Mouse (Mus musculus): ENCODE measurements around the gene Zfp423. TPM values are rescaled to one million over a fixed set of nuclear protein-coding genes. Genes with fewer than 3 reads are reported as not detected.

The Zfp423 gene
- polyA plus RNA-seq, 1 experiment from 2014 or later = 0.01 TPM

- POLR2A ChIA-PET = no interaction called here
- no peak for ATAC-seq
- CTCF ChIA-PET = no interaction called here
- DNase-seq (ENCODE audit: low read depth, low spot score) = no peak
- H3K27me3 ChIP-seq = peaks cover 27% of the 10 kb centered on the region
- in situ Hi-C loops (cut with MboI; ENCODE audit: low pct_unique_long_range_greater_than_20kb) = no loop called here
- TF ChIP-seq CTCF (IDR thresholded peaks at IDR 0.05) = no peak
Measured at GRCm38 (mm10) chr8:87674157-87674556, 285.2 kb downstream of the Zfp423 start.

DNA sequence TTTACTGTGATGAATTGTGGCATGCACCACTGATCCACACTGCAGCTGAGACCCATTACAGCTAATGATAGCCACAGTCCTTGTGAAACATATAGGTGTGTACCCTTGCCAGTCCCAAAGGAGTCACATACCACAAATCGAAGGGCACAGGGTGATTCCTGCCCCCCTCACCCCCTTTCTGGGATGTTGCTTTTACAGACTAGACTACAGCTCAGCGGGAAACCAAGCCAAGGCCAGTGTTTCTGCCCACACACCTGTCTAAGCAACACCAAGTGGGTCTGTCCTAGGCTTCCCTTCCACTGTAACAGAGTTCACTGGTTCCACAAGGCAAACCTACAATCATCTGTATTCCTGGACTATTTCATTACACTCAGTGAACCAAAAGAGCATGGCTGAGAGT, 287.2 kb downstream of the Zfp423 start:
- ChIA-PET CTCF (no interaction called here), POLR2A (no interaction called here)
- TF ChIP-seq CTCF (IDR thresholded peaks at IDR 0.05) = no peak
- no peak for ATAC-seq
- in situ Hi-C loops (cut with MboI; ENCODE audit: low pct_unique_long_range_greater_than_20kb) = no loop called here
- DNase-seq (ENCODE audit: low read depth, low spot score) = no peak
- H3K27me3 ChIP-seq = peaks cover 35% of the 10 kb centered on the region

DNA sequence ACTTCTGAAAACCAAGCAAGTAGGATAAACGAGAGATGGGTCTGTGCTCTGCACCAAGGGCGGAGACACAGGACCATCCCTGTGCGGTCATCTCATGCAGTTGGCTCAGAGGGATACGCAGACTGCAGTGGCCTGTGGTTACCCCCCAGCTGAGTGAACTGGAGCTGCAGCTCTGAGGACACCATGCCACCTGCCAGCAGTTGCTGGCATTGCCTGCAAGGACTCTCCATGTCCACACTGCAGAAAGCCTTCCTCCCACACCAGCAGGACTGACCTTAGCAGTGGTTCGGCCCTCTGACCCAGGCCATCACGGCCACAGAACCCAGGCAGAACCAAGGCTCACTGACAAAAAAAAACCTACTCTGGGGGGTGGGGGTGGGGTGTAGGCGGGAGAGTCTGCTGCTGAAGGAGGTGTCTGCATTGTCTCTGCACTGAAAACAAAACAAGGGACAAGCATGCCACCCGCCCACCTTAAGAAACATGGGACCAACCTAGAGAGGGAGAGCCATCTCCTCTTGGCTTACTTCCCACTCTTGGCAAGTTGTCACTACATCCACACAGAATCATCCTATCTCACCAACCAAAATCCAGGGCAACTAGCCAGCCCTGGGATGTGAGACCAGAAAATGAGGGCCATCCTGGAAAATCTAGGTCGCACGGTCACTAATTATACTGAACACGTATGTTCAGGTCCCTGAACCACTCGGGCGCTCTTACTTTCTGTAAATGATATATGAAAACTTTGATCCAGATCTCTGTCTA, 288.0 kb downstream of the Zfp423 start:
- CTCF ChIA-PET = no interaction called here
- DNase-seq (ENCODE audit: low read depth, low spot score) = no peak
- peaks cover 35% of the 10 kb centered on the region for H3K27me3 ChIP-seq
- in situ Hi-C loops (cut with MboI; ENCODE audit: low pct_unique_long_range_greater_than_20kb) = no loop called here
- POLR2A ChIA-PET = no interaction called here
- TF ChIP-seq CTCF (IDR thresholded peaks at IDR 0.05) = no peak
- no peak for ATAC-seq

DNA sequence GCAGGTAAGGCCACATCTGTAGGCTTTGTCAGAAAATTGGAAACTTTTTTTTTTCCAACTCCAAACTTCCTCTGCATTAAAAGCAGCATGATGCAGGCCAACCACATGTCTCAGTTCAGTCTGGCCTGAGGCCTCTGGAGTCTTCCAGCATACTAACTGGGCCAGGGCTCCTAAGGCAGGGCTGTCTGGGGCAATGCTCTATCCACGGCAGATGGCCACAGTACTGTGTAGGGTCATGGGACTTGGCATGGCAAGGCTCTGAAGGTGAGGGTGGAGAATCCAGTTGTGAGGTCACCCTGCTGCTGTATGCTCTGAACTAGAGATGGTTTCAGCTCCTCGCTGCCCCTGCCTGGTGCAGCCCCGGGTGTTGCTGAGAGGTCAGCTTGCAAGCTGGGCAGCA, 289.2 kb downstream of the Zfp423 start:
- ChIA-PET POLR2A (no interaction called here), CTCF (no interaction called here)
- no peak for DNase-seq (ENCODE audit: low read depth, low spot score)
- in situ Hi-C loops (cut with MboI; ENCODE audit: low pct_unique_long_range_greater_than_20kb) = no loop called here
- TF ChIP-seq CTCF (IDR thresholded peaks at IDR 0.05) = no peak
- peaks cover 31% of the 10 kb centered on the region for H3K27me3 ChIP-seq
- no peak for ATAC-seq

DNA sequence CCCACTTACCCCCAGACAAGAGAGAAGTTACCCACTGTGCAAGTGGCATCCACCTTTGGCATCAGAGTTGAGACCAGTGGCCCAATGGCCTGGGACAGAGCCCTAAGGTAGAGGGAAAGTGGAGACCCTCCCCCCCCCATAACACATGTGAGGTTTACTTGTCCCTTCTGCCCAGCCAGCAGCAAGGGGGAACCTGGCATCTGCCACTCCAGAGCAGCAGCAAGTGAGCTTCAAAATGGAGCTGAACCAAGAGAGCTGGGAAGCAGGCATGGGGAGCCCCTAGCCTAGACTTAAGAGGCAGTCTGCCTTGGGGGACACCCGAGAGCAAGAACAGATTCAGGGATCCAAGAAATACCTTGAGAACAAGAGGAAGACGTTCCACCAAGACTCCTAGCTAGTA, 290.7 kb downstream of the Zfp423 start:
- in situ Hi-C loops (cut with MboI; ENCODE audit: low pct_unique_long_range_greater_than_20kb) = no loop called here
- ChIA-PET CTCF (interaction anchor here (1.5 kb wide), 1 partner anchor 10 kb away, joined by 3 read pairs; no protein-coding TSS in a partner anchor), POLR2A (no interaction called here)
- no peak for DNase-seq (ENCODE audit: low read depth, low spot score)
- ATAC-seq = no peak
- TF ChIP-seq CTCF (IDR thresholded peaks at IDR 0.05) = no peak
- peaks cover 39% of the 10 kb centered on the region for H3K27me3 ChIP-seq

DNA sequence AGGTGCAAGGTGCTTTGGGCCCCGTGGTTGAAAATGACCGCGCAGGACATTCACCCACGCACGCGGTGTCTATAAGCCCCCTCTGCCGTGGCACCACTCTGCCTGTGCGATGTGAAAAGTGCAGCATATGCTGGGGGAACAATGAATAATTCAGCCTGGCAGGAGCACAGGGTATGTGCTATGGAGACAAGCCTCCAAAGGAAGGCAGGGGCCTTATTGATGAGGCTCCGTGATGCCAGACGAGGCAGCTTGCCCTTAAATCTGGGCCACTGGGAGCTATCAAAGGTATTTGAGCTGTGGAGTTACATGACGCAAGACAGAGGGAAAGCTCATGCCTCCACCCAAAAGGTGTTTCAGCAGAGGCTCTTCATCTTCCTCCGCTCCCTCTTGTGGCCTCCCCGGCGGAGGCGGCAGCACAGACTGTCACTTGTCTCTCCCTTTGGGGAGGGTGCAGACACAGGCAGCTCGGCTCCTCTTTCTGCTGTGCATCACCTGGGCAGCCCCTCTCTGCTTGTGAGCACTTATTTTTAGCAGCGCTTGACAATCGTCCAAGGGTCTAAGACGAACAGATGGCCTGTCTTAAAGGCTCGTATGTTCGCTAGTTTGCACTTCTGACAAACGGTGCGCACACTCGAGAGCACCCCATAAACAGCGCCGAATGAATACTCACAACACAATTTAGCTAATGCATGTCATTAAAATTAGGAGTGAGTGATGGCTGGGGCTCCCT, 291.3 kb downstream of the Zfp423 start:
- DNase-seq (ENCODE audit: low read depth, low spot score) = no peak
- CTCF ChIA-PET = interaction anchor here (1.5 kb wide), 1 partner anchor 10 kb away, joined by 3 read pairs; no protein-coding TSS in a partner anchor
- H3K27me3 ChIP-seq = peaks cover 45% of the 10 kb centered on the region
- POLR2A ChIA-PET = no interaction called here
- no peak for TF ChIP-seq CTCF (IDR thresholded peaks at IDR 0.05)
- ATAC-seq = no peak
- in situ Hi-C loops (cut with MboI; ENCODE audit: low pct_unique_long_range_greater_than_20kb) = no loop called here

DNA sequence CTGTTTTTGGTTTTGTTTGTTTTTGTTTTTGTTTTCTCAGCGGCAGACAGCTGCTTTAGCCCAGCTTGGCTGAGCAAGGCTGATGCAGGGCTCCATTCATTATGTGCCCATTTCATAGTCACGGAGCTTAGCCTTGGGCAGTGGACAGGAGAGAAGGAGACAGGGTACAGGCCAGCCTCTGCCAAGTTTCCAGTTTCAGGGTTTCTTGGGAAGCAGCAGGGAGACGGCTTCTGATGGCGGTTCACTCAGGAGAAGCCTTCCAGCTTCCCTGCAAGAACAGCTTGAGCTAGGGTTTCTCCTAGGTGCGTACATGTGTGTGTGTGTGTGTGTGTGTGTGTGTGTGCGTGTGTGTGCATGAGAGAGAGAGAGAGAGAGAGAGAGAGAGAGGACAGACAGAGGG, 292.1 kb downstream of the Zfp423 start:
- ChIA-PET CTCF (no interaction called here), POLR2A (no interaction called here)
- DNase-seq (ENCODE audit: low read depth, low spot score) (no peak), ATAC-seq (no peak)
- in situ Hi-C loops (cut with MboI; ENCODE audit: low pct_unique_long_range_greater_than_20kb) = no loop called here
- H3K27me3 ChIP-seq = peaks cover 50% of the 10 kb centered on the region
- TF ChIP-seq CTCF (IDR thresholded peaks at IDR 0.05) = no peak

DNA sequence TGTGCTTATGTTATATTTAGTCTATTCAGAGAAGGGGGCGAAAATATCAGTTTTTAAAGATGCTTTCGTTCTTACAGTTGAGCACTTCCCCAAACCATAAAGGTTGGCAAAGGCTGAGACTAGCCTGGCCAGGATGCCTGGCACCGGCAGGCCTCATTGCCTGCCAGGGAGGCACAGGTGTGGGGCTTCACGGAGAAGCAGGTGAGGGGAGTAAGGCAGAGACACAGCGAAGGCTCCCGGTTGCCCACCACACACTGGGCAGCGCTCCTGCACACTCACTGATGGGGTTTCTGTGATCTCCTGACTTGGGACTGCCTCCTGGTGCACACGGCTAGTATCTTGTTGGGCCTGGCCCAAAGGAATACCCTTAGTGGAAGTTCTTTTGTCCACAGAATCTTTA, 294.1 kb downstream of the Zfp423 start:
- DNase-seq (ENCODE audit: low read depth, low spot score) (no peak), ATAC-seq (no peak)
- in situ Hi-C loops (cut with MboI; ENCODE audit: low pct_unique_long_range_greater_than_20kb) = no loop called here
- CTCF ChIA-PET = no interaction called here
- no peak for TF ChIP-seq CTCF (IDR thresholded peaks at IDR 0.05)
- peaks cover 58% of the 10 kb centered on the region for H3K27me3 ChIP-seq
- POLR2A ChIA-PET = no interaction called here

GRCm38 (mm10) chr8:87664217-87664509, 295.2 kb downstream of the Zfp423 start:
- CTCF ChIA-PET = no interaction called here
- POLR2A ChIA-PET = no interaction called here
- peaks cover 58% of the 10 kb centered on the region for H3K27me3 ChIP-seq
- TF ChIP-seq CTCF (IDR thresholded peaks at IDR 0.05) = no peak
- no peak for ATAC-seq
- in situ Hi-C loops (cut with MboI; ENCODE audit: low pct_unique_long_range_greater_than_20kb) = no loop called here
- DNase-seq (ENCODE audit: low read depth, low spot score) = no peak

- CTCF ChIA-PET = no interaction called here
- in situ Hi-C loops (cut with MboI; ENCODE audit: low pct_unique_long_range_greater_than_20kb) = no loop called here
- ATAC-seq (no peak), DNase-seq (ENCODE audit: low read depth, low spot score) (no peak)
- POLR2A ChIA-PET = no interaction called here
- TF ChIP-seq CTCF (IDR thresholded peaks at IDR 0.05) = no peak
- H3K27me3 ChIP-seq = peaks cover 59% of the 10 kb centered on the region
Measured at GRCm38 (mm10) chr8:87663349-87664216, 295.8 kb downstream of the Zfp423 start.

GRCm38 (mm10) chr8:87662811-87663341, 296.5 kb downstream of the Zfp423 start:
- ChIA-PET POLR2A (no interaction called here), CTCF (no interaction called here)
- no peak for TF ChIP-seq CTCF (IDR thresholded peaks at IDR 0.05)
- no peak for DNase-seq (ENCODE audit: low read depth, low spot score)
- H3K27me3 ChIP-seq = peaks cover 55% of the 10 kb centered on the region
- in situ Hi-C loops (cut with MboI; ENCODE audit: low pct_unique_long_range_greater_than_20kb) = no loop called here
- ATAC-seq = no peak
